Mouse (Mus musculus): ENCODE measurements around the gene Pcnx.

DNA sequence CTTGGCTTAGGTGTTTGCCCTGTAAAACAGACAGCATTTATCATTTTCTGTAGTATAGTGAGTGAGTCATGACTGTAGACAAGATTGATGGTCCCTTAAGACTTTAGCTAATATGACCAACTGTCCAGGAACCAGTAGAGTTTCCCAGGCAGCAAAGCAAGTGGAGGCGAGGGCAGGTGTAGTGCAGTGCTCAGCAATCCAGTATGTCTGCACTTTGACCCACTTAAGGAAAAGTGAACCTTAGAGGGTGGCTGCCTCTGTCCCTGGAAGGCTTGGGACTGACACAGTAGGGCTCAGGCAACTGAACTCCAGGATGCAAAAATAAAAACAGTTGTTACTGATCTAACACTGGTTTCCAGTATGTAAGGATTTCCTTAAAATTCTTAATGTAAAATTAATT is 32.1 kb downstream of the Pcnx start:
- TF ChIP-seq ZNF384 (IDR thresholded peaks at IDR 0.05; ENCODE audit: low read depth, low read length) = no peak
- no peak for TF ChIP-seq HCFC1 (IDR thresholded peaks at IDR 0.05; ENCODE audit: borderline replicate concordance, insufficient read depth, low read length)
